Mouse (Mus musculus): ENCODE data around the gene Nanos1. TPM values are rescaled to one million over a fixed set of nuclear protein-coding genes. Genes with fewer than 3 reads are reported as not detected.

Nanos1 gene
- 0.60 and 0.95 TPM in 2 replicates for polyA plus RNA-seq (2012)

GRCm38 (mm10) chr19:60755438-60756191 is at the start of gene Nanos1:
Gene Nanos1, plus strand, starts transcription at chr19:60755987.
- TF ChIP-seq TAL1 (IDR thresholded peaks at IDR 0.05; ENCODE audit: low read length), result no peak
- TF ChIP-seq GATA1 (IDR thresholded peaks at IDR 0.05; ENCODE audit: low read length), result no peak
- Histone ChIP-seq H3K9me3 (ENCODE audit: control insufficient read depth, low read length) (no peaks in the 10 kb centered on the region), H3K4me1 (ENCODE audit: control insufficient read depth) (peaks cover 52% of the 10 kb centered on the region), H3K36me3 (ENCODE audit: control insufficient read depth) (peaks cover 24% of the 10 kb centered on the region), H3K27me3 (ENCODE audit: control insufficient read depth) (peaks cover 64% of the 10 kb centered on the region), H3K4me3 (replicated peaks) (peak within 1 kb of the TSS; percentile 92)

- peaks cover 24% of the 10 kb centered on the region for H3K27me3 ChIP-seq (ENCODE audit: control insufficient read depth)
- no peaks in the 10 kb centered on the region; the same call in 1 of the 2 replicates for H3K36me3 ChIP-seq (ENCODE audit: control insufficient read depth)
- TF ChIP-seq GATA1 (IDR thresholded peaks at IDR 0.05; ENCODE audit: low read length), result peak; percentile 77
- TF ChIP-seq TAL1 (IDR thresholded peaks at IDR 0.05; ENCODE audit: low read length), result peak; percentile 84
- peaks cover 62% of the 10 kb centered on the region for H3K4me1 ChIP-seq (ENCODE audit: control insufficient read depth)
- H3K4me3 ChIP-seq (replicated peaks), result peak overlapping the region; percentile 37
- H3K9me3 ChIP-seq (ENCODE audit: control insufficient read depth, low read length), result no peaks in the 10 kb centered on the region
Observed at GRCm38 (mm10) chr19:60709193-60709900, 46.4 kb upstream of the Nanos1 start.

DNA sequence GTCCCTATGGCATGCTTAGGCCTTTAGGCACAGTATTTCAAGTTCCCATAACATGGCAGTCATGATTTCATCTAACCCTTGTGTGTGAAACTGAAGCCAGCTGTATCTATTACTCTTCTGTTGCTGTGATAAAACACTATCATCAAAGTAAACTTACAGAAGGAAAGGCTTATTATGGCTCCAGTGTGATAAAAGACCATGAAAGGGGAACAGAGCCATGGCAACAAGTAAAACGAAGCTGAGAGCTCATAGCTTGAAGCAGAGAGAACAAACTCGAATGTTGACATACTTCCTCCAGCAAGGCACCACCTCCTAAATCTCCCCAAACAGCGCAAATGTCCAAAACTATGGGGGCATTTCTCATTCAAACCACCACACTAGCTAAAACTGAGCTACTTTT is 45.6 kb upstream of the Nanos1 start:
- no peaks in the 10 kb centered on the region; the same call in 1 of the 2 replicates for H3K36me3 ChIP-seq (ENCODE audit: control insufficient read depth)
- H3K27me3 ChIP-seq (ENCODE audit: control insufficient read depth), result peaks cover 22% of the 10 kb centered on the region
- no peaks in the 10 kb centered on the region for H3K9me3 ChIP-seq (ENCODE audit: control insufficient read depth, low read length)
- H3K4me3 ChIP-seq (replicated peaks), result peak overlapping the region; percentile 31
- H3K4me1 ChIP-seq (ENCODE audit: control insufficient read depth), result peaks cover 62% of the 10 kb centered on the region
- TF ChIP-seq TAL1 (IDR thresholded peaks at IDR 0.05; ENCODE audit: low read length), result no peak
- no peak for TF ChIP-seq GATA1 (IDR thresholded peaks at IDR 0.05; ENCODE audit: low read length)

- Histone ChIP-seq H3K27me3 (ENCODE audit: control insufficient read depth) (peaks cover 27% of the 10 kb centered on the region), H3K4me3 (replicated peaks) (no peak overlapping the region), H3K4me1 (ENCODE audit: control insufficient read depth) (peaks cover 48% of the 10 kb centered on the region), H3K36me3 (ENCODE audit: control insufficient read depth) (no peaks in the 10 kb centered on the region; the same call in 1 of the 2 replicates), H3K9me3 (ENCODE audit: control insufficient read depth, low read length) (no peaks in the 10 kb centered on the region)
- no peak for TF ChIP-seq GATA1 (IDR thresholded peaks at IDR 0.05; ENCODE audit: low read length)
- no peak for TF ChIP-seq TAL1 (IDR thresholded peaks at IDR 0.05; ENCODE audit: low read length)
Observed at GRCm38 (mm10) chr19:60712577-60712976, 43.2 kb upstream of the Nanos1 start.

DNA sequence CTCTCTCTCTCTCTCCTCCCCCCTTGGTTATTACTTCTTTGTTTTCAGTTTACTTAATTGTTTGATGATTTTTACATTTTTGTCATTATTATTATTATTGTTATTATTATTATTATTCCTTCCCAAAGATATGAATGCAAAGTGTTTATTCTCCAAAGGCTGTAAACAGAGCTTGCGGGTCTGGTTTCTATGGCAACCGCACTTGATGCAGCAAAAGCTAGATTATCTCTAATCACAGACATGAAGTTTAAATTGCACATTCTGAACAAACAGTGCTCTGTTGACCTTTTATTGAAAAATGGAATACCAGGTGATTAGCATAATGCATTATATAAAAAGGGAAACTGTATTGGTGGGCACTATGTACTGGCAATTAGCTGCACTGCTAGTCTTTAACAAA is 39.4 kb upstream of the Nanos1 start:
- no peak overlapping the region for H3K4me3 ChIP-seq (replicated peaks)
- peaks cover 13% of the 10 kb centered on the region for H3K4me1 ChIP-seq (ENCODE audit: control insufficient read depth)
- H3K36me3 ChIP-seq (ENCODE audit: control insufficient read depth), result no peaks in the 10 kb centered on the region
- TF ChIP-seq GATA1 (IDR thresholded peaks at IDR 0.05; ENCODE audit: low read length) (no peak), TAL1 (IDR thresholded peaks at IDR 0.05; ENCODE audit: low read length) (no peak)
- no peaks in the 10 kb centered on the region for H3K9me3 ChIP-seq (ENCODE audit: control insufficient read depth, low read length)
- H3K27me3 ChIP-seq (ENCODE audit: control insufficient read depth), result peaks cover 63% of the 10 kb centered on the region

DNA sequence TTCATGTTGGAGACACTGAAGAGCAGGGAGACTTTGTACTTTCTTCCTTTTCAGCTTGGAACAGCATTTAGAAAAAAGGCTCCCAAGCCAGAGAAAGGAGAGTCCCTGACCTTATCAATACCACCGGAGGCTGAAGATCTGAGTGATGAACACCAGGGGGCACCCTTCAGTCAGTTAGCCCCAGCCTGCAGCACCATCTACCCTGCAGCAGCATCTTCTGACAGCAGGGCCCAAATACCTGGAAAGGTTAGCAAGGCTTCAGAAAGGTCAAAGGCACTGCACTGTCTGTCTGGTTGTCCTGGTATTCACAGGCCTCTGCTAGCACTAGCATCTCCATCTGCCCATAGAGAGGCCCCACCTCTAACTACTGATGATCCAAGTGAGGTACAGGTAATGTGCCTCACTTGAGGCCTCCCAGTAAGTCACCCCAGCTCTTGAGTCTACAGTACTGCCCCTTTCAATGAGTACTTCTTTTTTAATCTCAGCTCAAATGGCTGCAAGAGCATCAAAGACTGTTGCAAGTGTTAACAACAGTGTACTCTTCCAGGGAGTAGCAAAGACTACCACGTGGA is 25.4 kb upstream of the Nanos1 start:
- Histone ChIP-seq H3K4me3 (replicated peaks) (no peak overlapping the region), H3K27me3 (ENCODE audit: control insufficient read depth) (peaks cover 75% of the 10 kb centered on the region), H3K4me1 (ENCODE audit: control insufficient read depth) (peaks cover 24% of the 10 kb centered on the region), H3K9me3 (ENCODE audit: control insufficient read depth, low read length) (no peaks in the 10 kb centered on the region), H3K36me3 (ENCODE audit: control insufficient read depth) (no peaks in the 10 kb centered on the region)
- TF ChIP-seq TAL1 (IDR thresholded peaks at IDR 0.05; ENCODE audit: low read length) (no peak), GATA1 (IDR thresholded peaks at IDR 0.05; ENCODE audit: low read length) (no peak)

- Histone ChIP-seq H3K36me3 (ENCODE audit: control insufficient read depth) (no peaks in the 10 kb centered on the region), H3K4me1 (ENCODE audit: control insufficient read depth) (peaks cover 24% of the 10 kb centered on the region), H3K9me3 (ENCODE audit: control insufficient read depth, low read length) (no peaks in the 10 kb centered on the region), H3K27me3 (ENCODE audit: control insufficient read depth) (peaks cover 75% of the 10 kb centered on the region), H3K4me3 (replicated peaks) (no peak overlapping the region)
- TF ChIP-seq TAL1 (IDR thresholded peaks at IDR 0.05; ENCODE audit: low read length), result no peak
- no peak for TF ChIP-seq GATA1 (IDR thresholded peaks at IDR 0.05; ENCODE audit: low read length)
Observed at GRCm38 (mm10) chr19:60731299-60731698, 24.5 kb upstream of the Nanos1 start.

GRCm38 (mm10) chr19:60731966-60732365 is 23.8 kb upstream of the Nanos1 start:
- Histone ChIP-seq H3K36me3 (ENCODE audit: control insufficient read depth) (no peaks in the 10 kb centered on the region), H3K4me1 (ENCODE audit: control insufficient read depth) (peaks cover 24% of the 10 kb centered on the region), H3K27me3 (ENCODE audit: control insufficient read depth) (peaks cover 71% of the 10 kb centered on the region), H3K4me3 (replicated peaks) (no peak overlapping the region), H3K9me3 (ENCODE audit: control insufficient read depth, low read length) (no peaks in the 10 kb centered on the region)
- no peak for TF ChIP-seq TAL1 (IDR thresholded peaks at IDR 0.05; ENCODE audit: low read length)
- no peak for TF ChIP-seq GATA1 (IDR thresholded peaks at IDR 0.05; ENCODE audit: low read length)

DNA sequence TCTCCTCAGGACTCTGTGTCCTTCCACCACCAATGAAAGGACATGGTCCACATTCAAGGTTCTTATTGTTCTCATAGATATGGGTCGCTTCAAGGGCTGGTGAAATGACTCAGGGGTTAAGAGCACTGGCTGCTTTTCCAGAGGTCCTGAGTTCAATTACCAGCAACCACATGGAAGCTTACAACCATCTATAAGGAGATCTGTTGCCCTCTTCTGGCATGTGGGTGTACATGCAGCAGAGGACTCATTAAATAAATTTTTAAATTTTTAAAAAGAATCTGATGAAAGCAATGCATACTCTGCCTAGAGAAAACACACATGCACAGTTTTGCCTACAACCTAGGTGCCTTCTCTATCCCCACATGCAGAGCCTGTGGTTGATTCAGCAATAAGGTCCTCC is 15.2 kb upstream of the Nanos1 start:
- Histone ChIP-seq H3K36me3 (ENCODE audit: control insufficient read depth) (no peaks in the 10 kb centered on the region; the same call in 1 of the 2 replicates), H3K27me3 (ENCODE audit: control insufficient read depth) (peaks cover 25% of the 10 kb centered on the region), H3K4me1 (ENCODE audit: control insufficient read depth) (peaks cover 35% of the 10 kb centered on the region), H3K4me3 (replicated peaks) (no peak overlapping the region), H3K9me3 (ENCODE audit: control insufficient read depth, low read length) (no peaks in the 10 kb centered on the region)
- no peak for TF ChIP-seq TAL1 (IDR thresholded peaks at IDR 0.05; ENCODE audit: low read length)
